Mouse (Mus musculus) cortical plate, adult 2 months (tissue): Measurements from ENCODE around the gene 1600014C10Rik.

Source experiments
- CTCF ChIP-seq: fragments of 200-500 bp; IDR thresholded peaks from 2 replicates; pipeline ENCODE4 v1.5.1; 2011; ENCODE audit warnings: mild to moderate bottlenecking, control low read depth, low read length; ENCODE audit not compliant: insufficient read depth; ENCODE audit errors: extremely low read depth
- POLR2A ChIP-seq: fragments of 200-500 bp; IDR thresholded peaks from 2 replicates; pipeline ENCODE4 v1.6.1; 2011; ENCODE audit warnings: mild to moderate bottlenecking, low read length, control low read depth; ENCODE audit not compliant: insufficient read depth; ENCODE audit errors: extremely low read depth

DNA sequence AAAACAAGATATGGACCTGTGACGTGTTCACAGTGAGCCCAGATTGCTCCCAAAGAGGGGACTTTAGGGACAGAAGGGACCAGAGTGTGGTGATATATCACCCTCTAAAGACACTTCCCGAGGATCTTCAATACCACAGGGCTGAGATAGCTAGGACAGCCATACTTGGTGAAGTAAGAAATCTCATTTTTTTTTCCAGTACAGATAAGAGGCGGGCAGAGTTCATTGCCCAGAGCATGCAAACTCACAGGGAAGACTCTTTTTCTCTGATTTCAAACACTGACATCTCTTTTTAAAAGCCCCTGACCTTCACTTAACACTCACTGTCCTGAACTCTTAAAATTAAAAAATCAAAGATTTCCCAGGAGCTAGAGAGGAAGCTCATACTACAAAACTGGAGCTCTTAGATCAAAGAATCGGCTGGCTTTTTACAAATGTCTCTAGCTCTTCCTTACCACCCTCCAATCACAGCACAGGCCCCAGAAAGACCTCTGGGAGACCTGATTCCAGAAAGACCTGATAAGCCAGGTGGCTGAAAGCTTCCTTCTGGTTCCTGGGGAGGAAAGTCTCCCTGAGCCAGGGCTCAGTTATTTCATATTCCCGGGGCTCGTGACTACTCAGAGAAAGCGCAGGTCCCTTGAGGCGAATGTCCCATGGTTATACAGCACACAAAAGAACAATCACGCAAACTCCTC is 24.1 kb upstream of the 1600014C10Rik start:
- no peak for TF ChIP-seq CTCF
- no peak for TF ChIP-seq POLR2A
